Mouse (Mus musculus): ENCODE data around the gene Rag1.

Gene Rag1

GRCm38 (mm10) chr2:101638979-101639839 is 10.1 kb downstream of the Rag1 start:
- DNase-seq, result no peak

- peak; percentile 18 to 43 for DNase-seq
Observed at GRCm38 (mm10) chr2:101628297-101629236, 20.7 kb downstream of the Rag1 start.

DNA sequence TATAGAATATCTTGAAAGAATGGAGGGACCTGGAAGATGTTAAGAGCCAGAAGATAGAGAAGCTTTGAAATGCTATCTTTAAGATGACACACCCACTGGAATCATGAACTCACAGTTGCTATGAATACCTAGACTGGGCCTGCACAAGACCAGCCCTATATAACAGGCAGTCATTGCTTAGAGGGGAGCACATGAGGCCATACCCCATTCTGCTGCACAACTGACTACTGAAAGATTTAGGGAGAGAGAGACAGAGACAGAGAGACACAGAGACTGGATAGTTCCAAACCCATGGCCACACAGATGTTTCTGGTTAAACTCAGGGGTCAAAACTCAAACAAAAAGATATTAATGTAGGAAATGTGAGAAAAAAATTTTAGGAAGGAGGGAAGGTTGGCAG is 22.1 kb downstream of the Rag1 start:
- DNase-seq, result no peak

DNA sequence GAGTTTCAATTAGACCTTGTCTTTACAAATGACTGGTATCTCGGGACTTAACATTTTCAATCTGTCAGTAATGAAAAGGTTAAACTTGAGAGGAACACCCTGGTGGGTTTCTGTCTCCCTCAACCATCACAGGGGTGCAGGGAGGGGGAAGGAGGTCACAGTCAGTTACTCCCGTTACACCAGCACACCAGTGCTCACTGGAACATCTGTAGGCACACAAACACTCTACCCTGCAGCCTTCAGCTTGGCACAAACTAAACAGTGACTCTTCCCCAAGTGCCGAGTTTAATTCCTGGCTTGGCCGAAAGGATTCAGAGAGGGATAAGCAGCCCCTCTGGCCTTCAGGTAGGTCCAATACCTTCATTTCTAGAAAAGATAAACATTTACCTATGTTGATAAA is 24.8 kb downstream of the Rag1 start, which contains the start of gene Rag2:
Gene Rag2 (plus strand): TSS at position 193 of the 400 bp plus-strand sequence.
- no peak for DNase-seq

- DNase-seq, result no peak
Observed at GRCm38 (mm10) chr2:101624011-101624410, 25.3 kb downstream of the Rag1 start.

- DNase-seq, result no peak
Observed at GRCm38 (mm10) chr2:101623042-101623441, 26.3 kb downstream of the Rag1 start.

- DNase-seq, result no peak
Observed at GRCm38 (mm10) chr2:101621611-101622010, 27.7 kb downstream of the Rag1 start.

GRCm38 (mm10) chr2:101620899-101621298 is 28.4 kb downstream of the Rag1 start:
- DNase-seq, result no peak

- no peak for DNase-seq
Observed at GRCm38 (mm10) chr2:101618373-101618772, 30.9 kb downstream of the Rag1 start.

- DNase-seq, result no peak
Observed at GRCm38 (mm10) chr2:101615464-101616305, 33.6 kb downstream of the Rag1 start.

- no peak for DNase-seq
Observed at GRCm38 (mm10) chr2:101610861-101611260, 38.4 kb downstream of the Rag1 start.

DNA sequence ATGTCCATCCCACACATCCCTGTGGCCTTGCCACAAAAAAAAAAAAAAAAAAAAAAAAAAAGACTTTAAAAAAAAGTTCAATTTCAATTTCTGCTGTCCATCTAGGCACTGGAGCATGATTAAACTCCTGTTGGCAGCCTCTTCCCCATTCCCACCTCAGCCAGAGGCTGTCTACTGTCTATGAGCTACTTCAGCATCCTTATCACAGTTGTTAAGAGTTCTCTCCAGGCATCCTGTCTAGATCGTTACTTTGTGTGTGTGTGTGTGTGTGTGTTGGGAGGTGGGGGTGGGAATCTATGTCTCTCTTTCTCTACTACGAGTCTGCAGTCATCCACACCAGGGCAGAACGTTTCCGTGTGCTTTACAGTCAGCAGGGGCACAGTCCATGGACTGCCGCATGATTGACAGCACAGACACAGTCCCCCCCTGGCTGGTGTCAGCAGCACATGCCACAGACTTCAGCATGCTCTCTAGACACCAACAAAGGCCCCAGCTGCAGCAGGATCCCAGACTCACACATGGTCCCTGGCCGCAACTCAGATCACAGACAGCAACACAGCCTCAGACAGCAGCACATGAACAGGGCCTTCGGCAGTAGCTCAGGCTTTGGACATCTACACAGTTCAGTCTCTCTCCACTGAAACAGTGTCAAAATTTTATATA is 40.9 kb downstream of the Rag1 start:
- no peak for DNase-seq

DNA sequence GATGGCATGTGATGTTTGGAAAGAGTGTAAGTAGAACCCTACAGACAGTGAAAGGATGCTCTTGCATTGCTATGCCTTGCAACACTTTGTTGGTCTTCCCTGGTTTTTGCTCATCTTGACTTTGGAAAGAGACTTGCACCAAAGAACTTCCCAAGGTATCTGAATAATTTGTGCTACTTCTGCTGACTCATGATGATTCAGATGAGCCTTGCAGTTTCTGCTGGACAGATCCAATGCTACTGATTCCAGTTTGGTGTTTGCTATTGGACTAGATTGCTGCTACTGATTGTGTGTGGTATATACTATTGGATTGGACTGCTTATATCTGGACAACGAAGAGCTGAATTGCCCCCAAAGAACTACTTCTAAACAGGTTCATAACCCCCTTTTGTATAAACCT is 46.2 kb downstream of the Rag1 start:
- no peak for DNase-seq

GRCm38 (mm10) chr2:101600703-101601102 is 48.6 kb downstream of the Rag1 start:
- DNase-seq, result no peak

GRCm38 (mm10) chr2:101598190-101599181 is 50.8 kb downstream of the Rag1 start:
- DNase-seq, result no peak

GRCm38 (mm10) chr2:101597186-101597585 is 52.1 kb downstream of the Rag1 start:
- no peak for DNase-seq

- no peak for DNase-seq
Observed at GRCm38 (mm10) chr2:101594681-101595080, 54.6 kb downstream of the Rag1 start.

GRCm38 (mm10) chr2:101592886-101593285 is 56.4 kb downstream of the Rag1 start:
- no peak for DNase-seq

- no peak for DNase-seq
Observed at GRCm38 (mm10) chr2:101592023-101592841, 57.1 kb downstream of the Rag1 start.

- no peak for DNase-seq
Observed at GRCm38 (mm10) chr2:101591356-101591755, 57.9 kb downstream of the Rag1 start.

Data from spleen, adult 18-20 months (tissue).